Mouse (Mus musculus): ENCODE data around the gene Slc7a14.
"Not testable (repeated sequence)": the region's sequence is repeated elsewhere in the genome, so short reads cannot be mapped to it uniquely, and the experiment has no call there.

Gene Slc7a14

GRCm38 (mm10) chr3:31309934-31310787, at the start of gene Slc7a14:
Slc7a14 (minus strand) TSS chr3:31310378.
- DNase-seq, result no peak

GRCm38 (mm10) chr3:31346540-31346939, 36.4 kb upstream of the Slc7a14 start:
- no peak for DNase-seq

DNA sequence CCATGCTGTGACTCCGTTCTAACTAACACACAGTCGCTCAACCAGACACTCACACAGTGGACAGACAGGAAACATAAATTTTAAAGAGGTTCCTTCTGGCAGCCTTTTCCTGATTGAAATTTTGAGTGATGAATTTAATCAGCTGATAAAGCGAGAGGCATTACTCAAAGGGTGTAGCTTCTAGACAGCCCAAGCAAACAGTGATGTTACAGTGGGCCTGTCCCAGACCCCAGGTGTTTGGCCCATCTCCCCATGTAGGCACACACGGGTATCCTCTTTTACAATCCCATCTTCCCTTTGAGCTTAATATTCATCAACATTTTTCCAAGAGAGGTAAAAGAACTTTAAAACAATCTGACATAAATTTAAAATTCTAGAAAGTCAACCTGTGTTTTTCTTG, 35.6 kb upstream of the Slc7a14 start:
- no peak for DNase-seq

- no peak for DNase-seq
Observed at GRCm38 (mm10) chr3:31339236-31339635, 29.1 kb upstream of the Slc7a14 start.

- DNase-seq, result no peak
Observed at GRCm38 (mm10) chr3:31328237-31328836, 18.2 kb upstream of the Slc7a14 start.

DNA sequence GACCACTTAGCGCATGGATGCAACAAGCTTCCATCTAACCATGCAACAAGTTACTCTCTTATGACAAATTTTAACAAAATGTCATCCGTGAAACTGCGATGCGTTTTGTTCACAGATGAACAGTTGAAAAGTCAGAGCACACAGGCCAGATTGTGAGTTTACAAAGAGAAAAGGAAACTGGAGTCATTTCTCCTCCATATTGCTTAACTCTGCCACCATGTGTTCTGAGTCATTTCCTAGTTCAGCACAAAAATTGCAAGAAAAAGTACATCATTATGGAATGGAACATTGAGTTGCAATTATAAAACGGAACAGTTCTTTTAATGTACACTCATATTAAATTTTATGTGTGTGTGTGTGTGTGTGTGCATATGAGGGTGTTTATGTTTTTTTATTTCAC, 17.6 kb upstream of the Slc7a14 start:
- DNase-seq, result no peak

DNA sequence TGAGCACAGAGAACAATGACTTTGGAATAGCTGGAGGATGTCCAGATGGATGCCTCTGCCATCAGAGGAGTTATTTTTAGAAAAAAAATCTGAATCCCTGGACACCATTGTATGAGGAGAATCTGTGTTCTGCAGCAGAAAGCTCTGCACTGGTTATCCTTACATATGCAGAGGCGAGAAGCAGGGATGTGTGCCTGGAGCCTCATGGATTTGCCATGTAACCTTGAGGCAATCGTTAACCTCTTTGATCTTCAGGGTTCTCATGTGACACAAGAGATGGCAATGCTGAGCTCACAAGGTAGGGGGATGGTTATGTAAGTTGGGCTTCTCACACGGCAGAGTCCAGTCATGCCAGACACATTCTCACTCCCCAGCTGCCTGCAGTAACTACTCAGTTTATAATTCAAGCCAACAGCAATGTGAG, 14.1 kb upstream of the Slc7a14 start:
- no peak for DNase-seq

GRCm38 (mm10) chr3:31309371-31309933, 726 bp downstream of the Slc7a14 start:
- DNase-seq, result no peak

DNA sequence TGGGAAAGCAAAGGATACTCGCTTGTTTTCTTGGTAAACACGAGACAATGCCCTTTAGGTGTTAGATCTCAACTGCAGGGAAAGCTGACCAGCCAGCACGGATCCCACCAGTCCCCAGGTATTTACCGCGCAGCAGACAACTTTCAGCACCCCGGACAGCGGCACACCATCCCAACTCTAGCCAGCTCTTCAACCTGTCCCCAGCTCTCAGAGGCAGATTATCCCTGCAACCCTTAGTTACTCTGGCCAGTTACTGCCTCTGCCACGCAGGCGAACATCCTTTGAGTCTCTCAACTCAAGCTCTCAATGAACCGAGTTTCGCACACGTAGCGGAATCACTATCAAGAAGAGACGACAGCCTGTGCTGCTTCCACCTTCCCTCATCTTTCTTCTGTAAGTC, 1.3 kb downstream of the Slc7a14 start:
- no peak for DNase-seq

DNA sequence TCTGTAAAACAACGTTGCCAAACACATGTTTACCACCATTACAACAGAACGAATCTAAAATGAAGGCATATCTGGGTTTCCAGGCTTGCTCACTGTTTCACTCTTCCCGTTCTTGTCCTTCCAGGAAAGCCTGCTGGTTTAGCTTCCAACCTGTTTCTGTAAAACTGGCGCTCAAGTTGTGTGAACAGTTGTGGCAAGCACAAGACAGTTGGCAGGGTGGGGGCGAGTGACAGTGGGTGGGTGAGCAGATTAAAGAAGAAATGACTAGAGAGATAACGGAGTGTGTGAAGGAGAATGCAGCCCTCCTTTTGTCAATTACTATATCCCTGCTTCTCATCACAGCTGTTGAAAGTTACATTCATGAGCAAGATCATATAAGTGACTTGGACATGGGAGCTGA, 2.2 kb downstream of the Slc7a14 start:
- DNase-seq, result no peak

DNA sequence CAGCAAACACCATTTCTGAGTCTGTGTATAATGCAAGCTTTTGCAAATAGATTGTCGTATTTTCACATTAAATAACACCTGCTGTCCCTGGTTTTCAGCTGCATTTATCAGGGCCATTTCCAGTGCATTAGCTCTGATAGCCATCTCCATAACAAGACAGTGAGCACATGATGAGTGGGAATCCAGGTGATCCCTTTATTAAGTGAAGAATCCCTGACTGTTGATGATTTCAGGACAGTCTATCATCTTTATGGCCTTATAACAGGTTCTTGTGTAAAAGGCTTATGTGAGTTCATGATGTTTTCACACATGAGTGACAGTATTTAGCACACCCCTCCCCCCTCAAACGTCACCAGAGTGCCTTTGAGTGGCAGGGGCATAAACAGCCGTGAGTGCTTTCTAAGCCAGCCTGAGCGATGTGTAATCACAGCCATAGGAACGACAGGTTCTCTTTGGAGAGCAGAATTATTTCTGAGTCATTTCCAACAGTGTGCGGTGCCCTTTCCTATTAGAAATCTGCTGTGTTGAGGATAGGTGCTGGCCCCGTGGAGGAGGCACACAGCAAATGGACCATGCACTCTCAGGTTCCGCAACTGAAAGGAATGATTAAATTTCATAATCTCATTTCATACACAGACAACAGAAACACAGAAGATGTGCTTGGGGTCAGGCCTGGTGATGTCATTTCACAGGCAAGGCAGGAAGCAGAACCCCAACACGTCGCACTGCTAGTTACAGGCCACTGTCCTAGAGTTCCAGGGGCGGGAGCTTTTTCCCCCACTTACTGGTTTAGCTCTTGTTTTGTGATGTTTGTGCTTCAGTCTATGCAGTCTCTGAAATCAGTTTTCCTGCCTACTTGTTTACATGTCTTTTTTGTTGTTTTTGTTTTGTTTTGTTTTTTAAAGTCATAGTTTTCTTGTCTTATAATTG, 18.2 kb downstream of the Slc7a14 start:
- DNase-seq, result no peak

DNA sequence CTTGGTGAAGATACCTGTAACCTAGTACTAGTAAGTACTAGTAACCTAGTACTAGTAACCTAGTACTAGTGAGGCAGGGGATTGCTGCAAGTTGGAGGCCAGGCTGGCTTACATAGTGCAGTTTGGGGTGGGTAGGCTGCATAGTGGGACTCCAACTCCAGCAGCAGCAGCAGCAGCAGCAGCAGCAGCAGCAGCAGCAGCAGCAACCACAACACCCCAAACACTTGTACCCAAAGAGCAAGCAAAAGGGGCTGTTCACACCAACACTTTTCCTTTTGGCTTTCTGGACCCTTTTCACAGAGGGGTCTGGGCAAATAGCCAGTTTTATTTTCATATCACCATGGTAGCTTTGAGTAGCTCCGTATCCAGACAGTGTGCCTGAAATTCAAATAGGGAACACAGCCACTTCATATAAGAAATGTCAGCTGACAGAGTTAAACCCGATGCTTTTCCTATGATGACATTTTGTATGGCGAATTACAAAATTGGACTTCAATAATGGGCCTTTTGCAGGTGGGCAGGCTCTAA, 22.7 kb downstream of the Slc7a14 start:
- DNase-seq, result no peak

DNA sequence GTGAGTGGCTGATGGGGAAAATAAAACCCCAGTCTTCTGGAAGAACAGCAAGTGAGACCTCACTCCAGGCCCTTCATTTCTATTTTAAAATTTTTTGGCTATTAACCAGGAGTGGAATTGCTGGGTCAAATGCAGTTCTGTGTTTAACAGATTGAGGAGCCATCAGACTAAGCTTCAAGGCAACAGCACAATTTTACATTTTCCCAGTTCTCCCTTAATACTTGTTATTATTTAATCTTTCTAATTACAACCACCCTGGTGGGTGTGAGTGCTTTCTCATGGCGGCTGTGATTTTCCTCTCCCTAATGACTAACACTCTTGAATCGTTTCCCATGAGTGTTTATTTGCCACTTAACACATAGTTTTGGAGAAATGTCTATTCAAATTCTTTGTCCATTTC, 29.1 kb downstream of the Slc7a14 start:
- DNase-seq, result no peak

DNA sequence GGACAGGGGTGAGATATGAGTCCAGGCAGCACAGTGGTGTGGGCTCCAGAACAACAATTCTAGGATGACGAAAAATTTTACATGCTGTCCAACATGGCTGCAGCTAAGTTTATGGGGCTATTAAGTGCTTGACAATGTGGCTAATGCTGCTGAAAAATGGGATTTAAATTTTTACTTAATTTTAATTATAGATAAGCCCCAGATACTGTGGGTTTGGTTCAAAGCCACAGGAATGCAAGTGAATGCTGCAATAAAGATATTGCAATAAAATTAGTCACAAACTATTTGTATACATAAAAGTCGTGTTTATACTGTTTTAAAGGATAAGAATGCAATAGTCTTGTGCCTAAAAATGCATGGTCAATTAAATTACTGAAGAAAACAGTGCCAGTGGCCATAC, 35.3 kb downstream of the Slc7a14 start:
- DNase-seq, result no peak

GRCm38 (mm10) chr3:31273247-31273646, 36.9 kb downstream of the Slc7a14 start:
- not testable (repeated sequence) for DNase-seq

- no peak for DNase-seq
Observed at GRCm38 (mm10) chr3:31272635-31273034, 37.5 kb downstream of the Slc7a14 start.

DNA sequence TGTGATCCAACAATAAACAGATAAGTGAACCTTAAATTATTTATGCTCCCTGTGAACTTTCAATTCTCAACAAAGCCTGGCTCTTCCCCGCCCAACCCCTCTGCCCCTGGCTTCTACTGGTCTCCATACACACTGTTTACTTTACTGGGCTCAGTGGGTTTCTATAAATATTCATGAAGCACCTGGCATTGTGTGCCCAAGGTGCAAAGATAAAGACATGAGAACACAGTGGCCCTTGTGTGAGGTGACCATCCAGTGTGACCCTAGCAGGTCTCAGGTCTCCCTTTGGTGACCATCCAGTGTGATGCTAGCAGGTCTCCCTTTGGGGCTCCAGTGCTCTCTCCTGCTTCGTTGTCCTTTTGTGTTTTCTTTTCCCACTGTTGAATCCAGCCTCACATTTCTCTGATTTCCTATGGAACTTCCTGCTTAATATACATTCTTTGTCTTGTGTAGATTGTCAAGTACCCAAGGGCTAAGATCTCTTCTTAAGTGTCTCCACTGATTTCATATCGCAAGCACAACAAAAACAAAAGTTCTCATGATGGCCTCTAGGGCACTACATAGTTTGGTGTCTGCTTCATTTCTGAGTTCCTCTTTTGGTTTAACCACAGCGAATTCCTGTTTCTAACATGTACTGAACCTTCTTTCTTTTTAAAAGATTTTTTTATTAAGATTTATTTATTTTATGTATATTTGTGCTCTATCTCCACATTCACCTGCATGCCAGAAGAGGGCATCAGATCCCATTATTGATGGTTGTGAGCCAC, 40.4 kb downstream of the Slc7a14 start:
- DNase-seq, result no peak

DNA sequence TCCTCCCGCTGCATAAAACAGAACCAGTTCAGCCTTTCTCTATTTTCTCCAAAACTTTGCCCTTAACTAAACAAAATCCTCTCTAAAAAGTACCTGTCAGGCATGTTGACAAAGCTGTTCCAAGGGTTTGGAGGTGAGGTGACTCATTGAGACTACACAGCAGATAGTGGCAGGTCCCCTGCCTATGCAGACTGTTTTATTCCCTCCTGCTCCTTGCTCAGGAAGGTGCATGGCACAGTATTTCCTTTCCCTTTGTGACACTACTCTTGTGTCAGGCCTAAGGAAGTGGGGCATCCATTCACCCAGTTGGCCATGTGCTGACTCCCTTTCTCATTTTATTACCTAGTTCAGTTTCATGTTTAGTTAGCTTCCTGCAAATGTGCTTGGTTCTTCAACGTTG, 42.3 kb downstream of the Slc7a14 start:
- DNase-seq, result no peak

DNA sequence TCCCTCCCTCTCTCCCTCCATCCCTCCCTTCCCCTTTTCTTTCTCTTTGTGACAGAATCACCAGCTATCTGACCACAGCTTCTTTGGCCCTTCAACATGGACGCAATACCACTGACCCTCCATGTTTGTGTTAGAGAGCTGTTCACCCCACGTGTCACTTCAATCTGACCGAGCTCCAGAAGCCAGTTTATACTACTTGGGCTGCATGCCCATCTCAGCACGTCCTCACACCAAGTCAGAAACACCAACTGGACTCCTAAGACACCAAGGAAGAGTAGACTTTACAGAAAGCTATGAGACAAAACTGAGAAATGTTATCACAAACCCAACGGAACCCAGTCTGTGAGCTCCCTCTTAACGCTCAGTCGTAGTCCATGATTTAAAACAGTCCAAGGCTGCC, 43.2 kb downstream of the Slc7a14 start:
- no peak for DNase-seq

- DNase-seq, result no peak
Observed at GRCm38 (mm10) chr3:31263535-31263934, 46.6 kb downstream of the Slc7a14 start.

DNA sequence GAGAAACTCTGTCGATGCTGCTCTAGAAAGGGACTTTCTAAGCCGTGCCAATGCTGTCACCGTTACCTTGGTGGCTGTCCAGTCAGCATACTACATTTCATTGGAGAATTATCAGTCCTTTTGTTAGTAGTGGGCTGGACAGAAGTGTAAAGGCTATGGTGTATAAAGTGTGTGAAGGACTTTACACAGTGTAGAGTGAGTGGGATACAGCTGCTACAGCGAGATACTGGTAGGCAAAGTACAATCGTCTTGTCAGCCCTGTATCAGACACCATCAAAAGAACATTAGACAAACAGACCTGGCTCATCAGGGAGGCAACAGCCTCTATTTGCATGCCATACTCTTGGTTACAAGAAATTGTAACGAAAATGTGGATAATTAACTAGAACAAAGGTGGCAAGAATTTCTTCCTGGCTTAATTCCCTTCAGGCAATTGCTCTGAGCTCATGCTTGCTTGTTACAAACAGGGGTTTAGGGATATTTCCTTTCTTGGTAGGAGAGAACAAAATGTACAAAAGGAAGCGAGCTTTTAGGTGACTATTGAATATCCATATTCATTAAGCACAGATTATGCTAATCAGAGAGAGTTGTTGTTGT, 48.7 kb downstream of the Slc7a14 start:
- DNase-seq, result no peak

- DNase-seq, result no peak
Observed at GRCm38 (mm10) chr3:31260964-31261346, 49.2 kb downstream of the Slc7a14 start.

All from thymus, adult 18-20 months (tissue).